Mouse (Mus musculus): ENCODE data around the gene Irf2bp2.
A peak's percentile ranks its signal among the peaks of the same experiment; 100 is the strongest.

Gene Irf2bp2

DNA sequence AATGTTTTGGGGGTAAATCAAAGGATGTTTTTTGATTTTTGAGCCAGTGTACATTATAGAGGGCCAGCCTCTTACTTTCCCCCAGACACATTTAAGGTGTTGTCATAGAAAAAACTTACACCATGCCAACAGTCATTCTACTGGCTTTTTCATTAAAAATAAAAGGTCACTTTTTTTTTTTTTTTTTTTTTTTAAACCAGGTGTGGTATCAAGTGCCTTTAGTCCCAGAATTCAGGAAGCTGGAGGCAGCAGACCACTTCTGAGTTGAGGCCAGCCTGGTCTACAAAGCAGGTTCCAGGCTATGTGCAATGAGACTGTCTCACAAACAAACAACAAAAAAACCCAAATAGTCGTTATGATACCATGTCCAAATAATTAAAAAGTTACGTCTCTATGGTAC is 7.7 kb downstream of the Irf2bp2 start:
- no peak for DNase-seq

DNA sequence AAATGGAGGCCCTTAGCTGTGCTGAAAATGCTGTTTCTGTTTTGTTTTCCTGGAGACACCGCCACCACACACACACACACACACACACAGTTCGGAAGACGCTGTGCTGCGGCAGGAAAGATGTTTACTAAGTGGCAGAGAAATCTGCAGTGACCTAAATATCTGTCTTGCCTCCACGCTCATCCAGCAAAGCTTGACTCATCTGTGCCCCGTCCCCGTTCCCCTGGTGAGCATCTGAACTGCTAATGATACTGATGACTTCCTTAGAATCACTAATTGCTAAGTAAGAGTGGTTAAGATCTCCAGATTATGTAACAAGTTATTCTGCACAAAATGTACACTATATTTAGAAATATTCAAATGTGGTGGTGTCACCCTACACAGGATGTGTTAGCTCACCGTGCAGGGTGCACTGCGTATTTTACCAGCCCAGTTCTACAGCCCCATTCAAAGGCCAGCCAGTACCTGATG is 8.2 kb downstream of the Irf2bp2 start:
- peak; percentile 37 for DNase-seq

DNA sequence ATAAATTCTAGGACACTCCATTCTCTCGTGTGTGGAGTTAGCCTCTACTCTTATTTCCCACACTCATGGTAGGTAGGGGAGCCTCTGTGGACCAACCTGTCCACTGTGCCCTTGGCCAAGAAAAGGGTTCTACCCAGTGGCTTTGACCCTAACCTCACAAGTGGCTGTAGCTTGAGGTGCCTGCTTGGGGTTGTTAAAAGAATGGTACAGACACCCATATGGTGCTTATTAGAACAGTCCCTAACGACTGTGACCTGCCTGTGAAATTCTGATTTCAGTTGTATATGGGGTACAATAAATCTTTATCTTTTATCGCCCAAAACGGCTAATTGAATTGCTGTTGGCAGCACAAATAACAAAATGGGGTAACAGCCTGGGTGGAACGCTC is 8.9 kb downstream of the Irf2bp2 start:
- DNase-seq: no peak

DNA sequence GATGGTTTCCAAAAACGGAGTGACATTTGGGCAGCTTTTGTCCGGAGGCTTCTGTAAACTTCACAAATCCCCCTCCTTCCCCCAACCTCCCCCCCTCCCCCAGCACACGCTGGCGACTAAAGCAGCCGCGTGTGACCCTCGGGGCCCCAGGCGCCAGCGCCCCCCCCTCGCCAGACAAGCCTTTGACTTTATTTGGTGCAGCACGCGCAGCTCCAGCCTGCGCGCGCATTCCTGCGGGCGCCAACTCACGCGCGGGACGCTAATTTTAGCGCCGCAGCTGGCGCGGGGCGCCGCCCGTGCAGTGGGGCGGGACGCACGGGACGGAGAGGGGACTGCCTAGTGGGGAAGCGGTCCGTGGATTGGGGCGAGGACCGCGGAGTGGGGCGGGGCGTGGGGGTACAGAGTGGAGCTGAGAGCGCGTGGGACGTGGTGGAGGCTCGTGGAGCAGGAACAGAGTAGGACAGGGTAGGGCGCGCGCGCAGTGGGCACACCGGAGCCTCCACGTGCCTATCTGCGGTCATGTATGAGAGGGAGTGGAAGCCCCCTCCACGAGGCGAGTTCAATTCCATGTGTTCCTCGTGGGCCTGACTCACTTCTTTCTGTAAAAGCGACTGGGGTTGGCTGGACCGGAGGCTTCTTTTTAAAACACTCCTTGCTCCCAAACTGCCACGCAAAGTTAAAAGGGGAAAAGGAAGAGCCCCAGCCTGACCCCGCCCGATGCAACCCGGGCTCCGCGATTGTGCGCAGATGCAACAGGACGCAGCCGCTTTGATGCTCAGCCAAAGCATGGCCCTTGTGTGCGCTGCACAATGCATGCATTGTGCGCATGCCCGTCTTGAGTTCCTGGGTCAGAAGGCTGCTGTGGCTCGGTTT is 9.6 kb downstream of the Irf2bp2 start:
- peak; percentile 83 for DNase-seq

DNA sequence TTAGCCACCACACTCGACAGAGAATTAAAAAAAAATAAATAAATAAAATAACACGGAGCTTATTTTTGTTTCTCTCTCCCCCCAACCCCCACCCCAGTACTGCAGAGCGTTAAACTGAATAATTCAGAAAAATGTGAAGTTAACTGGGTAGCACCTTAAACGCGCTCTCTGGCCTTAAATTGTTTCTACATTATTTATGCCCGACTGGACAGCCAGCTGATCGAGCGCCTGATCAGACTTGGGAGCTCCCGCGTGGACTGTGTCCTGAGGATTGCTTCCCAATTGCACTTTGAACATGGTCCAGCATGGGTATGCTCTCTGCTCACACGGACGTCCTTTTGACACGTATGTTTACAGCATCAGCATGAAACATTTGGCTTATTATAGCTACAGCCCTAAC is 10.3 kb downstream of the Irf2bp2 start:
- no peak for DNase-seq

DNA sequence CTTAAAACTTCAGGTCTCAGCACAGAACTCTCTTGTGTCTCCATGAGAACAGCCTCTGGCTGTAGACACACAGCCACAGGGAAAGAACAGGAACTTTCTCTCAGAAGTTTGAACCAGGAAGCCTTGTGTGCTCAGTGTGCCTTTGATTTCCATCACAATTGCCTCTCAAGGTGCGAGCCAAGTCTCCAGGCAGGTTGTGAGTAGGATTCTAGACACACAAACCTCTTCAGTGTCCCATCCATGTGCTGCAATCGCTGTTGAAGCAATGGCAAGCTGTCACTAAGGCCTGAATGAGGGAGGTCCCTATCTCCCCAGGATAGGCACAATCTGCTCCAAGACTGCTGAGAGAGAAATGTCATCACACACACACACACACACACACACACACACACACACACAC is 10.8 kb downstream of the Irf2bp2 start:
- DNase-seq: no peak

DNA sequence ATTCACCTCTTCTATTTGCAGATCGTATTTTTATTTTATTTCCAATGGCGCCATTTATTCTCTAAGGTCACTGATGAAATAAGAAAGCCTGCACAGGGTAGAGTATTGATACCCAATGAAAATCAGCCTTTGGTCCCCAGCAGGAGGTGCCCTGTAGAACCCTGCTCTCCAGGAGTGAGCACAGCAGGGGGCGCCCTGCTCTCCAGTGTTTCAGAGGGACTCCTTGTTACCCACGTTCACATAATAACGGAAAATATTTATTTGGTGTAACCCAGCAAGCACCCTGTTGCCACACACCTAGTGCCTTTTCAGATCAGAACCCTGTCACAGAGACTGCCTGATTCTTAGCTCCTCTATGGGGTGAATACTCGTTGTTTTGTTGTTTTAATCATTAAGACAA is 11.3 kb downstream of the Irf2bp2 start:
- DNase-seq: no peak

DNA sequence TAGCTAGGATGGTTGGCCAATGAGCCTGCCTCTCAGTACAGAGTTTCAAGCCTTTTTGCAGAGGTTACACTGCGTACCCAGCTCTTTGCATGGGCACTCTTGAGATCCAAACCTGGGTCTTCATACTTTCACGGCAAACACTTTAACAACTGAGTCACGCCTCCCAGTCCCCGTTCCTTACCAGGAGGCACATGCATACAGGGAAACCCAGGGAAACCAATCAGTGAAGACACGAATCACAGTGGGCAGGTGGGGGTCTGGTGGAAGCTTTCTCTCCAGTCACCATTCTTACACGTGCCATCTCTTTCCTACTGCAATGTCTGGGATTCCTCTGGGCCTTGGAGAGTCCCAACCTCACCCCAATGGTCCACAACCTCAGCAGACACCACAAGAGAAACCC is 12.1 kb downstream of the Irf2bp2 start:
- DNase-seq: no peak

DNA sequence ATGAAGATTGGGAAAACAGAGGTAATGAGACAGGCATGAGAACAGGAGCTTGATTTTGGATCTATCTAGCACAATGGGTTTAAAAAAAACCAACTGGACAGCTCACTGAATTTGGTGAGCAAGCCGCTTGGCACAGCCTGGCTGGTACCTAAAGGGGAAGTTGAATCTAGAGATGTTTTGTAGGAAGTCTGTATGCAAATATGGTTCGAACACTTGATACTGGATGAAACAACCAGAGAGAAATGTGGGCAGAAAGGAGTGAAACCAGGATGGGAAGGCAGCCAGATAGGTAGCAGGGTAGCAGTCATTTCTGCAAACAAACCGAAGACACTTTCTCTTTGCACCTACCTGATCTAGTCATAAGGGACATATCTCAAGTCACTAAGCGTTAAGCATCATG is 13.0 kb downstream of the Irf2bp2 start:
- DNase-seq: no peak

DNA sequence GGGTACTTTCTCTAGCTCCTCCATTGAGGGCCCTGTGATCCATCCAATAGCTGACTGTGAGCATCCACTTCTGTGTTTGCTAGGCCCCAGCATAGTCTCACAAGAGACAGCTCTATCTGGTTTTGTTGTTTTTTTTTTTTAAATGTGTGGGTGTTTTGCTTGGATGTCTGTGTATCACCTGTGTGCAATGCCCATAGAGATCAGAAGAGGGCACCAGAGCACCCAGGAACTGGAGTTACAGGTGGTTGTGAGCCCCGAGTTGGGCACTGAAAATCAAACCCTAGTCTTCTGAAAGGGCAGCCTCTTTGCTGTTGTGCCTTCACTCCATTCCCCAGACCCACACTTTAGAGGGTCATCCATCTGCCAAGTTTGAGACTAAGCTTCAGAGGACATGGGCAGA is 13.7 kb downstream of the Irf2bp2 start:
- no peak for DNase-seq

DNA sequence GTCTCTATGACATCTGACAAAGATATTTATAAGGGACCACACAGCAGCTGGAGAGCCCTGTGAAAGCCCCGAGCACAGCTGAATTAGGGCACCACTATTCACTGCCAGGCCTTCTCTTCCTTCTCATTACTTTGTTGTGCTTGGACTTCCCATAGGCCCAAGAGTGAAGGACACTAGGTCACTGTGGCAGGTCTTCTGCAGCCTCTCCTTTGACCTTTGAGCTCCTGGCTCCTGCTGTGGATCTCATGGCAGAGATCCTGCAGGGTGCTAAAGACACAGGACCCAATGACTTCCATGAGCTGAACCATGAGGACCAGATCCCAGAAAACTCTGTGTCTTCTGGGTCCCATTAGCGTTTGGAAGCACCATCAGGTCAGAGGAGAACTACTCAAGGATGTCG is 15.1 kb downstream of the Irf2bp2 start:
- no peak for DNase-seq

DNA sequence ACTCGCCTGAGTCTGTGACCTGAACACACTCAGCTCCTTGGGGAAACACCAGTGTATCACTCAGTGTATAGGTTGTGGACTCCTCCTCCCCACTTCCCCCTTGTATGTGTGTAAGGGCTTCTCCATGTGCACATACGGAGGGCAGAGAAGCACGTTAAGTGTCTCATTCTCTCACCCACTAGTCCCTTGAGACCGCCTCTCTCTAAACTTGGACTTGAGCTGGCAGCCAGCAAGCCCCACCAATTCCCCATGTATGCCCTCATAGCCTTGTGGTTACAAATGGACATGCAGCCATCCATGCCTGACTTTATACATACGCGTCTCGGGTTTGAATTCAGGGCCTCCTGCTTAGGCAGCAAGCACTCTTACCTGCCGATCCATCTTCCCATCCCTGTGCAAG is 16.9 kb downstream of the Irf2bp2 start:
- DNase-seq: no peak

DNA sequence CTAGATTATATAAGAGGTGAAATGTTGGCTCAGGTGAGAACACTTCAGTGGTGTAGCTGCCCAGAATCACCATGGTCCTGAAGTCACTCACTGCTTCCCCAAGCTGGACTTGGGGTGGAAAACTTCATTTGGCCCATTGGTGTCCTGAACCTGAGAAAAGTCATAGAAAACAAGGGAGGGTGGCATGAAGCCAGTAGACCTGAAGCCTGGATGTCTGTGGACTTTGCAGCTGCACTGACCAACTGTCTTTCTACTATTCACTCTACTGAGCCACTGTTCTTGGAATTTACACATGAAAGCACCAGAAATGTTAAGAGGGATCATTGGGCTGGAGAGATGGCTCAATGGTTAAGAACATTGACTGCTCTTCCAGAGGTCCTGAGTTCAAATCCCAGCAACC is 17.7 kb downstream of the Irf2bp2 start:
- no peak for DNase-seq

DNA sequence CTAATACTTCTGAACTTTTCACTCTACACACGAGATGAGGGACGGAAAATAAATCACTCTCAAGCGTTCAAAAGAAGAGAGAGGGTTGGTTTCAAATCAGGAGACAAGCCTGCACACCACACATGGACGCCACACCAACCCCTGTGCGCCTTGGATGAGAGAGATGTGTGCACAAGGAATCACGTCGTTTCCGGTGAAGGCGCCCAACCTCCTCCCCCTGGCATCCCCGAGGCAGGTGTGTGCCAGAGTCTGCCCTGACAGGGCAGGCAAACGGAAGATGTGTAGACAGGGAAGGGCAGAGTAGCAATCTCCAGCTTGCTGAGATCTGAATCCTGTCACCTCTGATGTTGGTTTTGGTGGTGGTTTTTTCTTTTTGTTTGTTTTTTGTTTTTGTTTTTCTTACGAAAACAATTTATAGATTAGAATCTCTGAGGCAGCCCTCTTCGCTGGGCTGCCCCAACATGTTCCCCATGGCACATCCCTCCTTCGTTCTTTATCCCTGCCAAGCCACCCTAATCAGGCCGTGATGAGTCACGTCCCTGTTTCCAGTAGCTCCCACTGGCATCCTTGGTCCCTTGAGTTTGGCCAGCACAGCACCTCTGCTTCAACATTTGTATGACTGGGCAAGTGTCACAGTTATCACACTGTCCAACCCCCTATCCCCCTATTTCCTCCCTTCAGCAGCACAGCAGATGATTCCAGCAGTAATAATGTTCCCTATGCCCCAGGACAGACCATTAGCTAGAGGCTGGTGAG is 18.7 kb downstream of the Irf2bp2 start:
- DNase-seq: no peak

DNA sequence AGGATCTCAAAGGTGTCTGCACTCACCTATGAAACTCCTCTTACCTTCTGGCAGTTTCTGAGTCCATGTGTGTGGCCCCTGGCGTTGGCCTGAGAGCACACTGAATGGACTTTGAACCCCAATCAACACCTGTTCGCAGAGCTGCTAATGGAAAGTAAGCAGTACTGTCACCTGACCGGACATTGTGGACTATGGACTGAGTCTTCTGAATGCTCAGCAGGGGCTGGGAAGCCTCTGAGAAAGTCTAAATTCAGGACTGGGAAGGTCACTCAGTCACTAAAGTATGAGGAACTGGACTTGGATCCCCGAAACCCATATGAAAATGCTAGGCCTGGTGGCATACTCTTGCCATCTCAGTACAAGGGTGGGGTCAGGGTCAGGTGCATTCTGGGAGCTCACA is 19.9 kb downstream of the Irf2bp2 start:
- DNase-seq: no peak

DNA sequence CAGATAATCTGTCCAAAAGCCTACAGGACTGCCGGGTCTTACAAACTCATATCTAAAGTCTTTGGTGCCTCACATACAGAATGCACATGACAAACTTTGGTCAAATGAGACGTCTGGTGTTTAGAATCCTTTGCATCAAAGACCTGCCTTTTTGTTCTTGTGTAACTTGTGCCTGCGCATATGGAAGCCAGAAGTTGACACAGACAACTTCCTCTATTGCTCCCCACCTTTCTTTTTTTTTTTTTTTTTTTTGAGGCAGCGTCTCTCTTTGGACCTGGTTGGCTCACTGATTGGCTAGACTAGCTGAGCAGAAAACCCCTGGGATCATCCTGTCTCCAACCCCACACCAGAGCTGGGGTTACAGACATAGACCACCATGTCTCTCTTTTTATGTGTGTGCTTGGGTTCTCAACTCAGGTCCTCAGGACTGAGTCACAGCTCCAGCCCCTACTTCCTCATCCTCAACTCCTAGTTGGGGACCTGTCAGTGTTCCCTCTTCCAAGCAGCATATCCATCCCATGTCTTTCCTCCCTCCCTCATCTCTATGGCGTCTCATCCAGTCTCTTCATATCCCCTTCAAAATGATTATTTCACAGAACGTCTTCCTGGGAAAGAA is 20.6 kb downstream of the Irf2bp2 start:
- DNase-seq: no peak

DNA sequence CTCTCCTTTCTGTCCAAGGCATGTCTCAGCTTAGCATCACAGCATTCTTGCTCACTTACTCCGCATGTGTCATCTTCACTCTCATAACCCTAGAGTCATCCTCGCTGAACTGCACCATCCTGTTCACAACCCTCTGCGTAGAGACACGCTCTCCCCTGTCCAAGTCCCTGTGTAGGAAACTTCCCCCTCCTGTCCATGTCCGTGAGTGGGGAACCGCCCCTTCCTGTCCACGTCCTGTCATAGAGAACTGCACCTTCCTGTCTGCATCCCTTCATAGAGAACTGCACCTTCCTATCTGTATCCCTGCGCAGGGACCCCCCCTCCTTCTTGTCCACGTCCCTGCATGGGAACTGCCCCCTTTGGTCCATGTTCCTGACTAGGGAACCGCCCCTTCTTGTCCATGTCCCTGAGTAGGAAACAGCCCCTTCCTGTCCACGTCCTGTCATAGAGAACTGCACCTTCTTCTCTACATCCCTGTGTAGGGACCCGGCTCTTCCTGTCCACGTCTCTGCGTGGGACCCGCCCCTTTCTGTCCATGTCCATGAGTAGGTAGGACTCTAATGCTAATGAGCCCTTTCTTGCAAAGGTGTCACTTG is 22.6 kb downstream of the Irf2bp2 start:
- no peak for DNase-seq

DNA sequence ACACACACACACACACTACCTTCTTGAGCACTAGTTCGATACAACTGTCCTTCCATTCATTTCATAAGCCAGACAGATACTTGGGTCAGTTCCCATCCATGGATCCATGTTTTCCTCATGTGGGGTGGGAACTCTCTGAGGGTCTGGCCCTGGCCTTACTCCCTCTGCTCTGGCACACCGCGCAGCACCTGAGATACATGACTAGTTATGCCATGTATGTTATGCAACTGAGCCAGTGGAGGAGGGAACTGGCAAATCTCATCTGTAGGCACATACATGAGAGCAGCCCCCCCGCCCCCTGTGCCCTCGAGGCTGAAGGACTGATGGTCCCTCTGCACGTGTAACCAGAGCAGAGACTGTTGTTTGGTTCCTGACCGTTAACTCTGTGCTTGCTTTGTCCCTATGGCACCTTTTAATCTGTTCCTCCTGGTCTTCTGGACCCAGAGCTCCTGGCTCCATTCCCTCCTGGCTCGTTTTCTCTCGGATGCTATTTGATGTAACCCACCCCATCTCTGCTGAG is 23.2 kb downstream of the Irf2bp2 start:
- no peak for DNase-seq

DNA sequence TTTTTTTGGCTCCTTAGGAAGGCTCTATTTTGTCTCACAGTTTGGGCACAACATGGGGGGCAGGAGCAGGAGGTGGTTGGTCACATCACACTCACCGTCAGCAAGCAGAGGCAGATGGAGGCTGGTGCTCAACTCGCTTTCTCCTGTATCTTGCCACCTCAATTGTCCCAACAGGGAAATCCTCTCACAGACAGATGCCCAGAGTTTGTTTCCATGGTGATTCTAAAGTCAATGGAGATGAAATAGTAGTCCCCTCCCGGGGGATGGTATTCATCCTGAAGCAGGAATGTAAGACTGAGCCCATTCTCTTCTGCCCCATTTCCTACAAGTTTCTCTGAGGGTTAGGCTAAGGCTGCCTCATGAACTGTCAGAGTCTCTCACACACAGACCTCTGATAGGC is 23.7 kb downstream of the Irf2bp2 start:
- no peak for DNase-seq

DNA sequence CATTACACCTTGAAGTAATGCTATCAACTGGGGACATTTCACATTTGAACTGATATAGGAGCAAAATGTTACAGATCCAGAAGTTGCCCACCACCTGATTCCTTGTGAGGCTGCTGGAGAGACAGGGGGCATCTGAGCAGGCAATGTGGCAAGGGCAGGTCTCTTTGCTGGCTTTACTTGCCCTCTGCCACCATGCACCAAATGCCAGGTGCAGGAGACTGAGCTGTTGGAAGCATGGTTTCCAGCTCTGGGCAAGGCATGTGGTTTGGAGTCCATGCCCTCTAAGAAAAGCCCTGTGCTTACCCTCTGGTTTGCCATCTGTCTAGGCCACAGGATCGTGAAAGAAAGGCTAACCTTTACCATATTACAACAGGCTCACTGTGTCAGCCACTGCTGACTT is 24.1 kb downstream of the Irf2bp2 start:
- DNase-seq: no peak

DNA sequence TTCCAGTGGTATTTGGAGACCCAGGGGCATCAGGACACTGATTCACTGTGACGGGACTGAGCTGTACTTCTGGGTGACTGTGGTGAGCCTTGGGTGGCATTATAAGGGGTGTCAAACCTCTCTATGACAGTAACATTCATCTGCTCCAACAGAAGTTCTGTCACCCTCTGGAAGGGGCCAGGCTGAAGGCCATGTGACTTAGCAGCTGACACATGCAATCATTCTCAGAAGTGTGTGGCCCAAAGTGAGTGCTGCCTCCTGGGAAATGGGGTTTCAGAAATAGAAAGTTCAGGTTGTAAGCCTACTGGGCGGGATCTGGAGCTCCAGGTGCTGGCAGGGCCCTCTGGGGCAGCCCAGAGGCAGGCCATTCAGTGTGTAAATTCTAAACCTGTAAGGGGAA is 26.1 kb downstream of the Irf2bp2 start:
- no peak for DNase-seq

DNA sequence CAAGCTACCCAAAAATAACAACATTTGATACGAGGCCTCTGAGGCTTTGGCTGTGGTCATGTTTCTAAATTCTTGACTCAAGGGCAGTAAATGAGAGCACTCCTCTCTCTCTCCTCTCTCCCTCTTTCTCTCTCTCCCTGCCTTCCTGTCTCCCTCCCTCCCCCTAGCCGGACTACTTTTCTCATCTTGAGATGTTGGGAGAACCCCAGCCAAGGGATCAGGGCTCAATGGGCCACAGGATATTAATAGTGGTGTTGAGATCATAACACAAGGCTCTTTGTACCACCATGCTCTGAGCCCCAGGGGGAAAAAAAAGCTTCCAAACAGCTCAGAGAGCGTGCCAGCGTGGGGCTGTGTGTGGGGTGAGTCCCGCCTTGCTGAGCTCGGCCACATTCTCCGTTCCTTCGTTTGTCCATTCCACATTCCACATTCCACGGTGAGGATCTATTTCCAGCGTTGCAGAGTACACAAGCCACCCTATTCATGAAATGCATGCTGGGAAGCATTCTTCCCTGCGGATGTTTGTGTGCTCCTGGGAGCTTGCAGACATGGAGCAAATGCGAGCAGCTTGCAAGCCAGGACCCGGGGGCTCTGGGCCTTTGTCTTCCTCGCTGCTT is 27.2 kb downstream of the Irf2bp2 start:
- DNase-seq: peak; percentile 49

DNA sequence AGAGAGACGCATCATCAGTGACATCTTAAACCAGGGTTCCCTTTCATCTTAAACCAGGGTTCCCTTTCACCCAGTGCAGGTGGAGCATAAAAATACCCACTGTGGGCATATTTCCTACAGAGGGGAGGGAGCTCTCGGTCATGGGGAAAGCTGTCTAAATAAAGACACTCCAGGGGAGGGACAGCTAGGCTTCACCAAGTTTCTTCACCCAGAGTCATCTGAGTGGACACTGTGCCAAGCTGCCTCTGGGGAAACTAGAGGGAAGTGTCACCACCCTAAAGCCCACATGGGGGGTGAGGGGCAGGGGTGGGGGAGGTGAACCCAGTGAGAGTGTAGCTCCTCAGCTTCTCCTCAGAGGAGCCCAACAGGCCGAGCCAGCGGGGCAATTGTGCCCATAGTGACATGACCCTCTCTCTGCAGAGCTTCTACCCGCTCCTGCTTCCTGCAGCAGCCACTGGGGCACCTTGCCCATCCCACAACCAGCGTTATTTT is 27.8 kb downstream of the Irf2bp2 start:
- no peak for DNase-seq

All from right cerebral cortex, postnatal 25 days (tissue).